Mouse (Mus musculus) macrophage (primary cell): ENCODE data around the gene Esyt3. TPM values are rescaled to one million over a fixed set of nuclear protein-coding genes. Genes with fewer than 3 reads are reported as not detected.

Source experiments
- H3K27ac ChIP-seq: fragments of 350-480 bp; formaldehyde crosslinking; 2 replicates; pipeline ENCODE4 v1.9.0; 2021
- H3K36me3 ChIP-seq: fragments of 350-480 bp; formaldehyde crosslinking; 2 replicates; pipeline ENCODE4 v1.9.0; 2021; ENCODE audit errors: inconsistent target
- H3K4me3 ChIP-seq: fragments of 350-480 bp; formaldehyde crosslinking; 2 replicates; pipeline ENCODE4 v1.9.0; 2021; ENCODE audit errors: inconsistent target
- H3K79me2 ChIP-seq: fragments of 350-480 bp; formaldehyde crosslinking; 2 replicates; pipeline ENCODE4 v1.9.0; 2021; ENCODE audit errors: inconsistent target
- WGBS: methylation state at CpG from one replicate; pipeline ENCODE4 v1.1.7; 2026; ENCODE audit warnings: inconsistent platforms; ENCODE audit not compliant: missing documents; 5-methylcytosine and 5-hydroxymethylcytosine counted together
- polyA plus RNA-seq: library from polyadenylated mRNA; stranded (reverse); fragments of 250-400 nt; gene quantifications from 3 replicates; pipeline ENCODE4 v1.2.4, GENCODE M21; 2018; ENCODE audit warnings: inconsistent platforms
- total RNA-seq, 78 experiments: library from RNA; depleted of rRNA; stranded (reverse); fragments of 250-400 nt; gene quantifications; 1 replicate in 9 of 78; 2 replicates in 24 of 78; 3 replicates in 43 of 78; 4 replicates in 2 of 78; pipeline ENCODE4 v1.2.4; 2018; ENCODE audit warnings: inconsistent platforms in 56 of 78

The Esyt3 gene
- total RNA-seq (2018; cell fraction: chromatin; rRNA removed): under 1 TPM in 2 of 26 experiments, not detected in 24; 0.22 to 0.73 TPM
- under 1 TPM in 4 of 26 experiments, not detected in 22; 0.03 to 0.23 (median 0.05) TPM for total RNA-seq (2018; cell fraction: cytosol; rRNA removed)
- under 1 TPM in 2 of 26 experiments, not detected in 24; 0.16 to 0.44 TPM for total RNA-seq (2018; cell fraction: nucleus; rRNA removed)
- not detected in 3 replicates for polyA plus RNA-seq

GRCm38 (mm10) chr9:99357921-99358692, at the start of gene Esyt3:
Gene Esyt3, minus strand, starts transcription at chr9:99358557.
- Histone ChIP-seq H3K36me3 (no peaks in the 10 kb centered on the region), H3K27ac (no peak within 1 kb of the TSS), H3K4me3 (no peak within 1 kb of the TSS), H3K79me2 (no peaks in the 10 kb centered on the region)
- 4% methylated on average over 62 of the region's 66 CpGs for WGBS

- Histone ChIP-seq H3K36me3 (no peaks in the 10 kb centered on the region), H3K27ac (no peak overlapping the region), H3K79me2 (no peaks in the 10 kb centered on the region), H3K4me3 (no peak overlapping the region)
- 89% methylated on average over 9 of the region's 9 CpGs for WGBS
Observed at GRCm38 (mm10) chr9:99401288-99401974, 43.1 kb upstream of the Esyt3 start.

- H3K4me3 ChIP-seq: no peak overlapping the region
- no peaks in the 10 kb centered on the region for H3K36me3 ChIP-seq
- H3K27ac ChIP-seq: no peak overlapping the region
- H3K79me2 ChIP-seq: no peaks in the 10 kb centered on the region
- WGBS: 93% methylated on average over 6 of the region's 6 CpGs
Observed at GRCm38 (mm10) chr9:99400781-99401180, 42.4 kb upstream of the Esyt3 start.

- 92% methylated on average over 13 of the region's 13 CpGs for WGBS
- no peak overlapping the region for H3K4me3 ChIP-seq
- no peak overlapping the region for H3K27ac ChIP-seq
- no peaks in the 10 kb centered on the region for H3K36me3 ChIP-seq
- no peaks in the 10 kb centered on the region for H3K79me2 ChIP-seq
Observed at GRCm38 (mm10) chr9:99397056-99397815, 38.9 kb upstream of the Esyt3 start.

- 99% methylated on average over 11 of the region's 11 CpGs for WGBS
- no peaks in the 10 kb centered on the region for H3K36me3 ChIP-seq
- no peak overlapping the region for H3K27ac ChIP-seq
Observed at GRCm38 (mm10) chr9:99394366-99394765, 36.0 kb upstream of the Esyt3 start.

GRCm38 (mm10) chr9:99393146-99393545, 34.8 kb upstream of the Esyt3 start:
- H3K4me3 ChIP-seq: no peak overlapping the region
- H3K27ac ChIP-seq: no peak overlapping the region
- 87% methylated on average over 5 of the region's 8 CpGs for WGBS
- no peaks in the 10 kb centered on the region for H3K36me3 ChIP-seq
- H3K79me2 ChIP-seq: no peaks in the 10 kb centered on the region

More at GRCm38 (mm10) chr9:99394366-99394765, 36.0 kb upstream of the Esyt3 start:
- no peaks in the 10 kb centered on the region for H3K79me2 ChIP-seq
- no peak overlapping the region for H3K4me3 ChIP-seq

- Histone ChIP-seq H3K4me3 (no peak overlapping the region), H3K27ac (no peak overlapping the region), H3K36me3 (no peaks in the 10 kb centered on the region), H3K79me2 (no peaks in the 10 kb centered on the region)
- 92% methylated on average over 10 of the region's 10 CpGs for WGBS
Observed at GRCm38 (mm10) chr9:99391557-99391956, 33.2 kb upstream of the Esyt3 start.

- Histone ChIP-seq H3K4me3 (no peak overlapping the region), H3K36me3 (no peaks in the 10 kb centered on the region), H3K79me2 (no peaks in the 10 kb centered on the region), H3K27ac (no peak overlapping the region)
- WGBS: 83% methylated on average over 2 of the region's 2 CpGs
Observed at GRCm38 (mm10) chr9:99390716-99391115, 32.4 kb upstream of the Esyt3 start.

GRCm38 (mm10) chr9:99390201-99390600, 31.8 kb upstream of the Esyt3 start:
- no peak overlapping the region for H3K4me3 ChIP-seq
- no peaks in the 10 kb centered on the region for H3K79me2 ChIP-seq
- H3K36me3 ChIP-seq: no peaks in the 10 kb centered on the region
- H3K27ac ChIP-seq: no peak overlapping the region
- WGBS: 87% methylated on average over 5 of the region's 5 CpGs

GRCm38 (mm10) chr9:99389506-99389905, 31.1 kb upstream of the Esyt3 start:
- WGBS: 73% methylated on average over 6 of the region's 8 CpGs
- no peak overlapping the region for H3K4me3 ChIP-seq
- no peak overlapping the region for H3K27ac ChIP-seq
- no peaks in the 10 kb centered on the region for H3K79me2 ChIP-seq
- no peaks in the 10 kb centered on the region for H3K36me3 ChIP-seq

GRCm38 (mm10) chr9:99388856-99389255, 30.5 kb upstream of the Esyt3 start:
- no peaks in the 10 kb centered on the region for H3K79me2 ChIP-seq
- no peak overlapping the region for H3K27ac ChIP-seq
- no peak overlapping the region for H3K4me3 ChIP-seq
- no peaks in the 10 kb centered on the region for H3K36me3 ChIP-seq
- 94% methylated on average over 9 of the region's 9 CpGs for WGBS

- no peaks in the 10 kb centered on the region for H3K79me2 ChIP-seq
- no peaks in the 10 kb centered on the region for H3K36me3 ChIP-seq
- 98% methylated on average over 5 of the region's 5 CpGs for WGBS
- H3K4me3 ChIP-seq: no peak overlapping the region
- H3K27ac ChIP-seq: no peak overlapping the region
Observed at GRCm38 (mm10) chr9:99388078-99388477, 29.7 kb upstream of the Esyt3 start.

- Histone ChIP-seq H3K79me2 (no peaks in the 10 kb centered on the region), H3K4me3 (no peak overlapping the region), H3K36me3 (no peaks in the 10 kb centered on the region), H3K27ac (no peak overlapping the region)
- 33% methylated on average over 9 of the region's 9 CpGs for WGBS
Observed at GRCm38 (mm10) chr9:99382556-99382955, 24.2 kb upstream of the Esyt3 start.

GRCm38 (mm10) chr9:99379194-99379593, 20.8 kb upstream of the Esyt3 start:
- no peak overlapping the region for H3K4me3 ChIP-seq
- H3K79me2 ChIP-seq: no peaks in the 10 kb centered on the region
- 70% methylated on average over 5 of the region's 5 CpGs for WGBS
- no peaks in the 10 kb centered on the region for H3K36me3 ChIP-seq
- no peak overlapping the region for H3K27ac ChIP-seq
